Mouse (Mus musculus) heart, postnatal 10 days (tissue): ENCODE measurements around the gene Tenm4. TPM values are rescaled to one million over a fixed set of nuclear protein-coding genes. Genes with fewer than 3 reads are reported as not detected.

ENCODE experiments used
- DNase-seq, 2 experiments: peaks; one replicate each; pipeline ENCODE4 v3.0.0; 2021
- intact Hi-C: fragments of 180-260 bp; cut with DNase I; formaldehyde crosslinking; loops from one replicate; pipeline ENCODE4 v1.15.1; 2025
- total RNA-seq, 2 experiments: library from RNA; stranded (reverse); gene quantifications; 2 replicates each; pipeline ENCODE4 v1.2.3; 2021

Gene Tenm4
- total RNA-seq, 2 experiments from 2014 or later = 4.2 to 5.0 TPM

GRCm38 (mm10) chr7:96391797-96392472 lies 220.9 kb downstream of the Tenm4 start:
- no peak for DNase-seq
- intact Hi-C loops = no loop called here

GRCm38 (mm10) chr7:96392600-96392999 lies 221.6 kb downstream of the Tenm4 start:
- DNase-seq = no peak
- intact Hi-C loops = no loop called here

- intact Hi-C loops = no loop called here
- DNase-seq = no peak
Observed at GRCm38 (mm10) chr7:96397940-96398339, 226.9 kb downstream of the Tenm4 start.

- intact Hi-C loops = no loop called here
- DNase-seq = no peak
Observed at GRCm38 (mm10) chr7:96400411-96400810, 229.4 kb downstream of the Tenm4 start.

- intact Hi-C loops = no loop called here
- DNase-seq = no peak
Observed at GRCm38 (mm10) chr7:96406630-96407214, 235.7 kb downstream of the Tenm4 start.

- intact Hi-C loops = no loop called here
- no peak for DNase-seq
Observed at GRCm38 (mm10) chr7:96408161-96408889, 237.3 kb downstream of the Tenm4 start.

GRCm38 (mm10) chr7:96409323-96409880 lies 238.4 kb downstream of the Tenm4 start:
- intact Hi-C loops = no loop called here
- DNase-seq = no peak

- intact Hi-C loops = no loop called here
- DNase-seq = no peak
Observed at GRCm38 (mm10) chr7:96413822-96414221, 242.8 kb downstream of the Tenm4 start.

GRCm38 (mm10) chr7:96414290-96415055 lies 243.4 kb downstream of the Tenm4 start:
- intact Hi-C loops = no loop called here
- DNase-seq = no peak

- DNase-seq = peak; percentile 45 to 63
- intact Hi-C loops = no loop called here
Observed at GRCm38 (mm10) chr7:96417251-96418004, 246.4 kb downstream of the Tenm4 start.

- no peak for DNase-seq
- intact Hi-C loops = no loop called here
Observed at GRCm38 (mm10) chr7:96418146-96418545, 247.1 kb downstream of the Tenm4 start.

- intact Hi-C loops = no loop called here
- DNase-seq = peak; percentile 28 to 30
Observed at GRCm38 (mm10) chr7:96420045-96420444, 249.0 kb downstream of the Tenm4 start.

GRCm38 (mm10) chr7:96420926-96421605 lies 250.0 kb downstream of the Tenm4 start:
- DNase-seq = peak; percentile 38 to 54
- intact Hi-C loops = no loop called here

- DNase-seq = no peak
- intact Hi-C loops = no loop called here
Observed at GRCm38 (mm10) chr7:96426954-96427353, 255.9 kb downstream of the Tenm4 start.

GRCm38 (mm10) chr7:96433307-96433706 lies 262.3 kb downstream of the Tenm4 start:
- no peak for DNase-seq
- intact Hi-C loops = no loop called here

GRCm38 (mm10) chr7:96438392-96438791 lies 267.3 kb downstream of the Tenm4 start:
- no peak for DNase-seq
- intact Hi-C loops = no loop called here

- intact Hi-C loops = no loop called here
- no peak for DNase-seq
Observed at GRCm38 (mm10) chr7:96440161-96440707, 269.2 kb downstream of the Tenm4 start.

GRCm38 (mm10) chr7:96445771-96446170 lies 274.7 kb downstream of the Tenm4 start:
- no peak for DNase-seq
- intact Hi-C loops = no loop called here

- DNase-seq = no peak
- intact Hi-C loops = no loop called here
Observed at GRCm38 (mm10) chr7:96447806-96448397, 276.9 kb downstream of the Tenm4 start.
